Mouse (Mus musculus) MEL (cell line): ENCODE measurements around the gene Samd14. TPM values are rescaled to one million over a fixed set of nuclear protein-coding genes. Genes with fewer than 3 reads are reported as not detected.

ENCODE experiments used
- DNase-seq: peaks from one replicate; pipeline ENCODE4 v3.0.0; 2011; ENCODE audit warnings: low read depth, low spot score
- H3K27ac ChIP-seq: 2 replicates; pipeline ENCODE4 v1.5.1; 2012; ENCODE audit warnings: low read depth, mild to moderate bottlenecking, control low read depth, low read length, moderate library complexity; ENCODE audit not compliant: control insufficient read depth
- H3K27me3 ChIP-seq, 2 experiments: fragments of 150-350 bp in 1 of 2; sonication (generic) in 1 of 2; 2 replicates each; pipeline ENCODE4 v1.6.1; 2012; ENCODE audit warnings: low read length in 2 of 2, mild to moderate bottlenecking in 2 of 2, improper control_type of control experiment in 1 of 2, moderate library complexity in 1 of 2; ENCODE audit not compliant: insufficient read depth in 2 of 2, control insufficient read depth in 1 of 2
- H3K36me3 ChIP-seq, 2 experiments: 2 replicates each; pipeline ENCODE4 v1.6.1; 2012 to 2014; ENCODE audit warnings: low read length in 2 of 2, improper control_type of control experiment in 1 of 2, inconsistent platforms in 1 of 2, mild to moderate bottlenecking in 1 of 2; ENCODE audit not compliant: insufficient read depth in 2 of 2, control insufficient read depth in 1 of 2
- H3K4me1 ChIP-seq, 2 experiments: fragments of 150-350 bp in 1 of 2; sonication (generic) in 1 of 2; 2 replicates each; pipeline ENCODE4 v1.6.1; 2012; ENCODE audit warnings: low read length in 2 of 2, improper control_type of control experiment in 1 of 2, mild to moderate bottlenecking in 1 of 2; ENCODE audit not compliant: insufficient read depth in 2 of 2, control insufficient read depth in 1 of 2
- H3K4me3 ChIP-seq, 2 experiments: fragments of 150-350 bp in 1 of 2; sonication (generic) in 1 of 2; 2 replicates each; pipeline ENCODE4 v1.5.1; 2012; ENCODE audit warnings: low read depth in 2 of 2, low read length in 2 of 2, mild to moderate bottlenecking in 2 of 2, moderate library complexity in 2 of 2, control low read depth in 1 of 2, improper control_type of control experiment in 1 of 2; ENCODE audit not compliant: control insufficient read depth in 1 of 2, insufficient read depth in 1 of 2
- H3K79me2 ChIP-seq: 2 replicates; pipeline ENCODE4 v1.6.1; 2012; ENCODE audit warnings: mild to moderate bottlenecking, low read length, moderate library complexity; ENCODE audit not compliant: control insufficient read depth, poor library complexity, insufficient read depth
- H3K9ac ChIP-seq: 2 replicates; pipeline ENCODE4 v1.6.1; 2012; ENCODE audit warnings: low read depth, mild to moderate bottlenecking, control low read depth, low read length, moderate library complexity; ENCODE audit not compliant: control insufficient read depth, poor library complexity, severe bottlenecking
- H3K9me3 ChIP-seq: fragments of 150-350 bp; sonication (generic); replicated peaks from 2 replicates; pipeline ENCODE4 v1.6.1; 2012; ENCODE audit warnings: mild to moderate bottlenecking, low read length, improper control_type of control experiment, moderate library complexity; ENCODE audit not compliant: insufficient read depth
- BHLHE40 ChIP-seq: IDR thresholded peaks from 2 replicates; pipeline ENCODE4 v1.6.1; 2012; ENCODE audit warnings: low read depth, mild to moderate bottlenecking, inconsistent platforms, low read length, improper control_type of control experiment, borderline replicate concordance
- CHD1 ChIP-seq: IDR thresholded peaks from 2 replicates; pipeline ENCODE4 v1.6.1; 2012; ENCODE audit warnings: low read depth, mild to moderate bottlenecking, inconsistent platforms, low read length, improper control_type of control experiment
- CHD2 ChIP-seq: IDR thresholded peaks from 2 replicates; pipeline ENCODE4 v1.6.1; 2011; ENCODE audit warnings: low read length, improper control_type of control experiment
- CTCF ChIP-seq, 3 experiments: IDR thresholded peaks in 2 of 3; conservative IDR thresholded peaks in 1 of 3; 2 replicates each; pipeline ENCODE4 v1.5.1; 2011 to 2012; ENCODE audit warnings: low read length in 3 of 3, low read depth in 2 of 3, mild to moderate bottlenecking in 2 of 3, improper control_type of control experiment in 1 of 3, inconsistent platforms in 1 of 3, mixed read lengths in 1 of 3, moderate library complexity in 1 of 3; ENCODE audit not compliant: control insufficient read depth in 1 of 3, insufficient read depth in 1 of 3, poor library complexity in 1 of 3, severe bottlenecking in 1 of 3
- E2F4 ChIP-seq: IDR thresholded peaks from 2 replicates; pipeline ENCODE4 v1.6.1; 2011; ENCODE audit warnings: low read depth, low read length, improper control_type of control experiment, borderline replicate concordance
- ELF1 ChIP-seq: IDR thresholded peaks from 2 replicates; pipeline ENCODE4 v1.6.1; 2014; ENCODE audit warnings: low read depth, mild to moderate bottlenecking, inconsistent platforms, low read length, improper control_type of control experiment, moderate library complexity
- EP300 ChIP-seq, 2 experiments: IDR thresholded peaks; 2 replicates each; pipeline ENCODE4 v1.6.1; 2011; ENCODE audit warnings: improper control_type of control experiment in 2 of 2, low read length in 2 of 2, low read depth in 1 of 2, mild to moderate bottlenecking in 1 of 2
- GABPA ChIP-seq: IDR thresholded peaks from 2 replicates; pipeline ENCODE4 v1.6.1; 2012; ENCODE audit warnings: low read depth, mild to moderate bottlenecking, inconsistent platforms, low read length, improper control_type of control experiment, moderate library complexity
- GATA1 ChIP-seq: IDR thresholded peaks from 2 replicates; pipeline ENCODE4 v1.6.1; 2011; ENCODE audit warnings: low read depth, low read length, improper control_type of control experiment
- JUND ChIP-seq: IDR thresholded peaks from 2 replicates; pipeline ENCODE4 v1.6.1; 2011; ENCODE audit warnings: low read depth, mild to moderate bottlenecking, improper control_type of control experiment, low read length
- KAT2A ChIP-seq: conservative IDR thresholded peaks from 2 replicates; pipeline ENCODE4 v1.6.1; 2012; ENCODE audit warnings: low read depth, low read length, improper control_type of control experiment, inconsistent platforms
- MAFK ChIP-seq: IDR thresholded peaks from 2 replicates; pipeline ENCODE4 v1.6.1; 2011; ENCODE audit warnings: low read depth, mild to moderate bottlenecking, low read length, improper control_type of control experiment, borderline replicate concordance
- MAX ChIP-seq: IDR thresholded peaks from 2 replicates; pipeline ENCODE4 v1.6.1; 2011; ENCODE audit warnings: low read length, improper control_type of control experiment
- MAZ ChIP-seq: IDR thresholded peaks from 2 replicates; pipeline ENCODE4 v1.6.1; 2012; ENCODE audit warnings: low read depth, mild to moderate bottlenecking, inconsistent platforms, low read length, improper control_type of control experiment
- MEF2A ChIP-seq: IDR thresholded peaks from 2 replicates; pipeline ENCODE4 v1.6.1; 2014; ENCODE audit warnings: low read depth, mild to moderate bottlenecking, inconsistent platforms, low read length, improper control_type of control experiment; ENCODE audit not compliant: poor library complexity, insufficient replicate concordance, severe bottlenecking; ENCODE audit errors: extremely low read depth
- MYC ChIP-seq: IDR thresholded peaks from 2 replicates; pipeline ENCODE4 v1.6.1; 2011; ENCODE audit warnings: low read depth, mild to moderate bottlenecking, low read length, improper control_type of control experiment, moderate library complexity
- NELFE ChIP-seq: IDR thresholded peaks from 2 replicates; pipeline ENCODE4 v1.6.1; 2011; ENCODE audit warnings: low read depth, low read length, improper control_type of control experiment
- NRF1 ChIP-seq: IDR thresholded peaks from 2 replicates; pipeline ENCODE4 v1.6.1; 2014; ENCODE audit warnings: low read depth, mild to moderate bottlenecking, inconsistent platforms, low read length, improper control_type of control experiment, moderate library complexity; ENCODE audit not compliant: poor library complexity, insufficient read depth, severe bottlenecking
- POLR2A ChIP-seq, 2 experiments: IDR thresholded peaks; 2 replicates each; pipeline ENCODE4 v1.6.1; 2011 to 2012; ENCODE audit warnings: low read length in 2 of 2, mild to moderate bottlenecking in 2 of 2, control low read depth in 1 of 2, improper control_type of control experiment in 1 of 2, low read depth in 1 of 2, moderate library complexity in 1 of 2; ENCODE audit not compliant: control insufficient read depth in 1 of 2, insufficient read depth in 1 of 2, poor library complexity in 1 of 2
- POLR2AphosphoS2 ChIP-seq: IDR thresholded peaks from 2 replicates; pipeline ENCODE4 v1.6.1; 2011; ENCODE audit warnings: low read length, improper control_type of control experiment
- POLR2AphosphoS5 ChIP-seq: IDR thresholded peaks from 2 replicates; pipeline ENCODE4 v1.6.1; 2012; ENCODE audit warnings: low read depth, borderline replicate concordance, mild to moderate bottlenecking, inconsistent platforms, low read length, moderate library complexity, mixed read lengths
- RAD21 ChIP-seq: IDR thresholded peaks from 2 replicates; pipeline ENCODE4 v1.6.1; 2011; ENCODE audit warnings: mild to moderate bottlenecking, low read depth, low read length, improper control_type of control experiment
- RCOR1 ChIP-seq: IDR thresholded peaks from 2 replicates; pipeline ENCODE4 v1.6.1; 2012; ENCODE audit warnings: low read depth, mild to moderate bottlenecking, inconsistent platforms, low read length, improper control_type of control experiment
- SIN3A ChIP-seq: IDR thresholded peaks from 2 replicates; pipeline ENCODE4 v1.6.1; 2012; ENCODE audit warnings: low read length, improper control_type of control experiment, inconsistent platforms
- TAL1 ChIP-seq: IDR thresholded peaks from 2 replicates; pipeline ENCODE4 v1.6.1; 2012; ENCODE audit warnings: mild to moderate bottlenecking, inconsistent platforms, low read length, moderate library complexity, mixed read lengths
- TBP ChIP-seq: IDR thresholded peaks from 2 replicates; pipeline ENCODE4 v1.8.0; 2011; ENCODE audit warnings: low read depth, low read length, improper control_type of control experiment
- TCF12 ChIP-seq: IDR thresholded peaks from 2 replicates; pipeline ENCODE4 v1.6.1; 2014; ENCODE audit warnings: low read depth, mild to moderate bottlenecking, inconsistent platforms, low read length, improper control_type of control experiment, moderate library complexity
- UBTF ChIP-seq: IDR thresholded peaks from 2 replicates; pipeline ENCODE4 v1.6.1; 2012; ENCODE audit warnings: low read depth, mild to moderate bottlenecking, inconsistent platforms, low read length, improper control_type of control experiment, moderate library complexity, borderline replicate concordance; ENCODE audit not compliant: insufficient read depth
- USF1 ChIP-seq: IDR thresholded peaks from 2 replicates; pipeline ENCODE4 v1.6.1; 2014; ENCODE audit warnings: low read depth, mild to moderate bottlenecking, inconsistent platforms, low read length, improper control_type of control experiment, moderate library complexity
- USF2 ChIP-seq, 2 experiments: IDR thresholded peaks; 2 replicates each; pipeline ENCODE4 v1.6.1; 2011 to 2012; ENCODE audit warnings: improper control_type of control experiment in 2 of 2, low read length in 2 of 2, borderline replicate concordance in 1 of 2, inconsistent platforms in 1 of 2, low read depth in 1 of 2, mild to moderate bottlenecking in 1 of 2; ENCODE audit not compliant: insufficient read depth in 1 of 2
- ZC3H11A ChIP-seq: IDR thresholded peaks from 2 replicates; pipeline ENCODE4 v1.6.1; 2012; ENCODE audit warnings: low read depth, mild to moderate bottlenecking, inconsistent platforms, low read length, improper control_type of control experiment
- ZMIZ1 ChIP-seq: IDR thresholded peaks from 2 replicates; pipeline ENCODE4 v1.6.1; 2012; ENCODE audit warnings: low read depth, mild to moderate bottlenecking, inconsistent platforms, low read length, improper control_type of control experiment, moderate library complexity
- polyA plus RNA-seq, 2 experiments: library from polyadenylated mRNA; stranded (reverse) in 1 of 2; unstranded in 1 of 2; fragments of >175 nt in 1 of 2; fragments of >200 nt in 1 of 2; gene quantifications; 2 replicates each; pipeline versions ENCODE4 v1.2.1 to v1.2.4; 2012; ENCODE audit warnings: low replicate concordance in 2 of 2, low read depth in 1 of 2; ENCODE audit not compliant: insufficient read length in 2 of 2, insufficient read depth in 1 of 2, missing spikeins in 1 of 2
- total RNA-seq: library from RNA; depleted of rRNA; stranded (reverse); fragments of 300-350 nt; gene quantifications from 2 replicates; pipeline ENCODE4 v1.2.3, GENCODE M21; 2012

Samd14 gene
- total and polyA plus RNA-seq, 3 experiments: 57.6 to 1,219 (median 101) TPM

DNA sequence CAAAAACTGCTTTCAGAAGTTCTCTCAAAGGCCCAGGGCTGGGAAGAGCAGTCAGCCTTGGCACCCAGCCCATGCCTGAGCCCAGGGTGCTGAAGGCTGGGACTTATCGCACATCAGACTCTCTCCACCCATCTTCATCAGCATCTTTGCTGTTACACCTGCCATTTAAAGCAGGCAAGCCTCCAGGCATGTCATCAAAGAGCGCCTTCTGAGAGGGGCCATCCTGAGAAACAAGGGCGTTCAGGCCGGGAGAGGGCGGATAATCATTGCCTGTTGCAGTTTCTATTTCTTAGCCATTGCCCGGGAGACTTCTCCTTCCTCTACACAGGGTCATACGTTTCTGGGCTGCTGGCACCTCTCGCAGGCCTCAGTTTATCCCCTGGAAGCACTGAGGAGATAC is 21.8 kb upstream of the Samd14 start (continued):
- TF ChIP-seq EP300 (IDR thresholded peaks at IDR 0.05; ENCODE audit: low read depth in 1 of 2, low read length in 2 of 2) (peak; percentile 40 to 74; a peak in 3 of 4 replicates), MYC (0 out of 2 replicates have a peak, but pooled peaks have one; percentile 66), MAFK (no peak), RAD21 (no peak), POLR2AphosphoS5 (no peak), MEF2A (0 out of 2 replicates have a peak, but pooled peaks have one; percentile 54), GATA1 (peak; percentile 73), MAX (peak; percentile 64; the same call in 1 of the 2 replicates), POLR2AphosphoS2 (peak; percentile 61), NRF1 (0 out of 2 replicates have a peak, but pooled peaks have one; percentile 14), SIN3A (peak; percentile 90), ZC3H11A (no peak; the same call in 1 of the 2 replicates), GABPA (no peak), E2F4 (no peak), TBP (no peak), RCOR1 (peak; percentile 71), MAZ (0 out of 2 replicates have a peak, but pooled peaks have one; percentile 34), POLR2A (IDR thresholded peaks at IDR 0.05; ENCODE audit: control insufficient read depth in 1 of 2, insufficient read depth in 1 of 2, low read depth in 1 of 2, low read length in 2 of 2, poor library complexity in 1 of 2) (peak in 1 of 2 experiments; percentile 50; a peak in 1 of 4 replicates)

- Histone ChIP-seq H3K36me3 (peaks cover 0 to 22% of the 10 kb centered on the region in 2 experiments; a peak in 2 of 4 replicates), H3K4me1 (peaks cover 13 to 31% of the 10 kb centered on the region in 2 experiments), H3K27me3 (no peaks in the 10 kb centered on the region), H3K9me3 (no peaks in the 10 kb centered on the region), H3K79me2 (peaks cover 42% of the 10 kb centered on the region), H3K27ac (peak overlapping the region; percentile 63), H3K4me3 (peak overlapping the region; percentile 62 to 79), H3K9ac (peak overlapping the region; percentile 76)
- peak; percentile 55 for DNase-seq
- TF ChIP-seq USF1 (no peak), CTCF (IDR thresholded peaks at IDR 0.05 in 2 of 3, conservative IDR thresholded peaks at IDR 0.05 in 1 of 3; ENCODE audit: control insufficient read depth in 1 of 3, insufficient read depth in 1 of 3, low read depth in 2 of 3, low read length in 3 of 3, poor library complexity in 1 of 3, severe bottlenecking in 1 of 3) (no peak), E2F4 (no peak), ZMIZ1 (0 out of 2 replicates have a peak, but pooled peaks have one; percentile 21), ELF1 (no peak), KAT2A (no peak), CHD1 (peak; percentile 78; the same call in 1 of the 2 replicates), MEF2A (no peak), GABPA (no peak), UBTF (no peak), NELFE (0 out of 2 replicates have a peak, but pooled peaks have one; percentile 34), MAX (no peak), RCOR1 (no peak), TBP (no peak), TAL1 (no peak), USF2 (IDR thresholded peaks at IDR 0.05; ENCODE audit: borderline replicate concordance in 1 of 2, insufficient read depth in 1 of 2, low read depth in 1 of 2, low read length in 2 of 2) (no peak), POLR2AphosphoS5 (no peak), JUND (no peak), MAZ (no peak), CHD2 (no peak), BHLHE40 (no peak), TCF12 (no peak)
Measured at GRCm38 (mm10) chr11:94988780-94989561, 20.7 kb upstream of the Samd14 start.
